ENCODE assay signal across 30 mouse cellular contexts in the genomic region with DNA sequence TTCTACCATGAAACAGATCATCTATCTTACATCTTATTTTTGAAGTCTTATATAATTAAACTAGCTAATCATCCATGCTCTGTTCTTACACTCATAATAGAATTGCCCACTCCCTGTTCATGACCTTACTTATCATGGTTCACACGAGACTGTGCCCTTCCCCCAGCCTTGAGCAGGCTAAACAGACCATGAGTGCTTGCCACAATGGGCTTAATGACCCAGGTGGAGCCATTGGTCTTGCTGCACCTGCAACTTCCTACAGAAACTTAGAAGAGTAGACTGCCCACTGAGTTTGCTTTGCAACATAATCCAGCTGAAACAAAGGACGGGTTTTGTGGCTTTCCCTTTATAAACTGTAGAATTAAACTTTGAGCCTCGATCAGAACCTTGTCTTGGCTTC. TPM values are rescaled to one million over a fixed set of nuclear protein-coding genes. Genes with fewer than 3 reads are reported as not detected.
"Had no signal": no experiment of that assay in that cellular context is flagged by ENCODE, and none has a peak within 500 bp of the region (broad histone marks: within the 10 kb centered on the region; RNA-seq: fewer than 3 reads in every experiment).

No protein-coding gene starts in this region.

- H3K27ac ChIP-seq: gastrocnemius, adult 2 months; heart, adult 2 months; heart, embryonic 10.5 days; hindbrain, embryonic 10.5 days; hindbrain, embryonic 12.5 days; hindbrain, embryonic 14.5 days; intestine, embryonic 15.5 days; layer of hippocampus, adult 2 months; left cerebral cortex, adult 2 months; limb, embryonic 13.5 days; limb, embryonic 15.5 days; liver, embryonic 12.5 days; liver, embryonic 14.5 days had no signal

- DNase-seq: gastrocnemius, adult 2 months; gastrocnemius, postnatal 10 days; gastrocnemius, postnatal 25 days; heart, adult 2 months; heart, postnatal 10 days; heart, postnatal 4 days; kidney, adult 18-20 months; kidney, adult 8-10 months; kidney, postnatal 10 days; kidney, postnatal 25 days; kidney, postnatal 4 days; left cerebral cortex, postnatal 4 days had no signal

- H3K4me1 ChIP-seq: heart, embryonic 10.5 days; hindbrain, embryonic 10.5 days; hindbrain, embryonic 12.5 days; intestine, embryonic 15.5 days; limb, embryonic 15.5 days; liver, embryonic 12.5 days had no signal

- H3K4me3 ChIP-seq: gastrocnemius, adult 2 months; heart, adult 2 months; heart, embryonic 10.5 days; heart, embryonic 12.5 days; hindbrain, embryonic 10.5 days; hindbrain, embryonic 12.5 days; intestine, embryonic 15.5 days; layer of hippocampus, adult 2 months; left cerebral cortex, adult 2 months; limb, embryonic 13.5 days; limb, embryonic 15.5 days; liver, embryonic 12.5 days had no signal

- H3K36me3 ChIP-seq: heart, embryonic 10.5 days; heart, embryonic 12.5 days; hindbrain, embryonic 10.5 days; hindbrain, embryonic 12.5 days; intestine, embryonic 15.5 days; limb, embryonic 13.5 days; limb, embryonic 15.5 days; liver, embryonic 12.5 days had no signal

- H3K9me3 ChIP-seq: heart, embryonic 10.5 days; intestine, embryonic 15.5 days; limb, embryonic 15.5 days; liver, embryonic 12.5 days had no signal

- H3K27me3 ChIP-seq: heart, embryonic 12.5 days; hindbrain, embryonic 12.5 days; intestine, embryonic 15.5 days; limb, embryonic 13.5 days; limb, embryonic 15.5 days; liver, embryonic 12.5 days had no signal

- H3K9ac ChIP-seq: heart, embryonic 12.5 days; hindbrain, embryonic 12.5 days; hindbrain, embryonic 14.5 days; intestine, embryonic 15.5 days; limb, embryonic 13.5 days; limb, embryonic 15.5 days; liver, embryonic 12.5 days; liver, embryonic 14.5 days had no signal

RNA-seq across cellular contexts. Expression of a gene that starts 22.5 kb away (rescaled TPM):
- total RNA-seq: gastrocnemius, adult 2 months; gastrocnemius, postnatal 25 days; granulocyte monocyte progenitor cell, adult 5-6 weeks; heart, adult 2 months; layer of hippocampus, adult 2 months; layer of hippocampus, postnatal 10 days; layer of hippocampus, postnatal 25 days; left cerebral cortex, adult 2 months; left cerebral cortex, postnatal 25 days; left cerebral cortex, postnatal 4 days; liver, adult 2 months had no signal
- polyA plus RNA-seq: liver, adult 2 months; liver, embryonic 12.5 days; liver, embryonic 16.5 days had no signal
